Mouse (Mus musculus): ENCODE measurements around the gene Adcy7. TPM values are rescaled to one million over a fixed set of nuclear protein-coding genes. Genes with fewer than 3 reads are reported as not detected.

Adcy7 gene
- polyA plus RNA-seq, 1 experiment from 2014 or later: 2.5 TPM

DNA sequence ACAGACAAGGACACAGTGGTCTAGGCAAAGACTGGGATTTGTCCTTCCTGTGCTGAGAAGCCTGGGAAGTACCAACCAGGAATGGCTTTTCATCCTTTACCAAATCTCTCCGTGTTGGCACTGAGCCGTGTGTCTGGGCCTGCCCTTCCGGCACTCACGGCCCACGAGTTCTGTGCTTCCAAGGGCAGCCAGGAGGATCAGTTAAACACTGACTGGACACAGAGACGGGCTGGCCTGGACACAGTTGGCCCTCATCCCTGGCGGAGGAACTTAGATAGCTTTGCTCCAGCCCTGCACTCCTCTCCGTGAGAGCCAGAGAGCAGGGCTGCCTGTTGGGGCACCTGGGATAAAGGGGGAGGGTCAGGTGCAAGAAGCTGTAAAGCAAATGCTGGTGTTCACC is 40.8 kb downstream of the Adcy7 start:
- Histone ChIP-seq H3K9me3 (no peaks in the 10 kb centered on the region), H3K36me3 (replicated peaks) (no peaks in the 10 kb centered on the region), H3K9ac (no peak overlapping the region), H3K27ac (no peak overlapping the region), H3K4me2 (no peak overlapping the region), H3K4me3 (replicated peaks) (no peak overlapping the region), H3K27me3 (no peaks in the 10 kb centered on the region), H3K4me1 (peaks cover 2% of the 10 kb centered on the region)
- ATAC-seq (ENCODE audit: low FRiP score): no peak
- 82% methylated on average over 8 of the region's 8 CpGs for WGBS

DNA sequence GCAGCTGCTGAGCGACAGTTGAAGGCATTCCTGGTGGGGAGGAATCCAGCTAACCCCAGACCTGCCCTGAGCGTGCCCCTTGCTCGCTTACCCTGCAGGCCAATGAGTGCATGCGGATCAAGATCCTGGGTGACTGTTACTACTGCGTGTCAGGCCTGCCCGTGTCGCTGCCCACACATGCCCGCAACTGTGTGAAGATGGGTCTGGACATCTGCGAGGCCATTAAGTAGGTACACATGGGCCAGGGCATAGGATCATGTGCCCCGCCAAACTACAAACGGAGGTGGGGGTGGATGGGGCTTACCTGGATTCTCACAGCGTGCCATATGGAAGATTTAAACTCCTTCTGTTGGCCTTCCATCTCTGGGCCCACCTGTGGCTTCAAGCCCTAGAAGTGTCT is 41.8 kb downstream of the Adcy7 start:
- Histone ChIP-seq H3K27me3 (no peaks in the 10 kb centered on the region), H3K27ac (no peak overlapping the region), H3K9me3 (no peaks in the 10 kb centered on the region), H3K36me3 (replicated peaks) (no peaks in the 10 kb centered on the region), H3K4me2 (no peak overlapping the region), H3K4me1 (peaks cover 2% of the 10 kb centered on the region), H3K4me3 (replicated peaks) (no peak overlapping the region), H3K9ac (no peak overlapping the region)
- 91% methylated on average over 12 of the region's 12 CpGs for WGBS
- no peak for ATAC-seq (ENCODE audit: low FRiP score)

GRCm38 (mm10) chr8:88315302-88315701 is 43.1 kb downstream of the Adcy7 start:
- Histone ChIP-seq H3K4me3 (replicated peaks) (no peak overlapping the region), H3K9ac (no peak overlapping the region), H3K4me2 (no peak overlapping the region), H3K27ac (no peak overlapping the region), H3K36me3 (replicated peaks) (no peaks in the 10 kb centered on the region), H3K27me3 (no peaks in the 10 kb centered on the region), H3K9me3 (no peaks in the 10 kb centered on the region), H3K4me1 (peaks cover 2% of the 10 kb centered on the region)
- WGBS: 93% methylated on average over 8 of the region's 8 CpGs
- no peak for ATAC-seq (ENCODE audit: low FRiP score)

GRCm38 (mm10) chr8:88316139-88316931 is 44.1 kb downstream of the Adcy7 start:
- no peak overlapping the region for H3K27ac ChIP-seq
- no peak for ATAC-seq (ENCODE audit: low FRiP score)
- no peak overlapping the region for H3K9ac ChIP-seq
- H3K4me3 ChIP-seq (replicated peaks): no peak overlapping the region
- H3K4me2 ChIP-seq: no peak overlapping the region
- H3K27me3 ChIP-seq: no peaks in the 10 kb centered on the region
- 67% methylated on average over 8 of the region's 8 CpGs for WGBS
- H3K9me3 ChIP-seq: no peaks in the 10 kb centered on the region
- H3K36me3 ChIP-seq (replicated peaks): 0 out of 2 replicates have a peak, but pooled peaks cover 1% of the 10 kb centered on the region
- peaks cover 2% of the 10 kb centered on the region for H3K4me1 ChIP-seq

GRCm38 (mm10) chr8:88317341-88317740 is 45.1 kb downstream of the Adcy7 start:
- H3K36me3 ChIP-seq (replicated peaks): 0 out of 2 replicates have a peak, but pooled peaks cover 2% of the 10 kb centered on the region
- no peak for ATAC-seq (ENCODE audit: low FRiP score)
- WGBS: 84% methylated on average over 5 of the region's 5 CpGs
- H3K27ac ChIP-seq: no peak overlapping the region
- no peak overlapping the region for H3K4me2 ChIP-seq
- no peaks in the 10 kb centered on the region for H3K27me3 ChIP-seq
- H3K9ac ChIP-seq: no peak overlapping the region
- no peaks in the 10 kb centered on the region for H3K9me3 ChIP-seq
- peaks cover 2% of the 10 kb centered on the region for H3K4me1 ChIP-seq
- H3K4me3 ChIP-seq (replicated peaks): no peak overlapping the region

GRCm38 (mm10) chr8:88318151-88318550 is 45.9 kb downstream of the Adcy7 start:
- ATAC-seq (ENCODE audit: low FRiP score): no peak
- 0 out of 2 replicates have a peak, but pooled peaks cover 2% of the 10 kb centered on the region for H3K36me3 ChIP-seq (replicated peaks)
- no peak overlapping the region for H3K4me3 ChIP-seq (replicated peaks)
- no peaks in the 10 kb centered on the region for H3K27me3 ChIP-seq
- no peaks in the 10 kb centered on the region for H3K9me3 ChIP-seq
- H3K27ac ChIP-seq: no peak overlapping the region
- H3K4me1 ChIP-seq: peaks cover 2% of the 10 kb centered on the region
- no peak overlapping the region for H3K9ac ChIP-seq
- H3K4me2 ChIP-seq: no peak overlapping the region
- 96% methylated on average over 8 of the region's 8 CpGs for WGBS

DNA sequence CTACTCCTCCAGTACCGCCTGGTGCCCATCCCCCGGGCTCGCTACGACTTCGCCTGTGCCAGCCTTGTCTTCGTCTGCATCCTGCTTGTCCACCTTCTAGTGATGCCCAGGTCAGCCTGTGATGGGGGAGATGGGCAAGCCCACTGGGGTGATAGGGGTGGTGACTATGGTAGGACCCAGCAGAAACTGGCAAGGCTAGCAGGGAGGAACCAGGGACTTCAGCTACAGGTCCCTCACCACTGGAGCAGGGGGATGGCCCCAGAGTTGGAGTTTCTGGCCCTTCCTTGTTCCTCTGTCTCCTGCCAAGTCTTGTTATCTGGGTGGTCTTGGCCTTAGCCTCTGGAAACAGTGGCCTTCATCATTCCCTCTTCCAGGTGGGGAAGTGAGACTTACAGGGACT is 47.9 kb downstream of the Adcy7 start:
- Histone ChIP-seq H3K9ac (no peak overlapping the region), H3K4me1 (peaks cover 2% of the 10 kb centered on the region), H3K9me3 (no peaks in the 10 kb centered on the region), H3K27ac (no peak overlapping the region), H3K4me2 (no peak overlapping the region), H3K27me3 (no peaks in the 10 kb centered on the region), H3K4me3 (replicated peaks) (no peak overlapping the region), H3K36me3 (replicated peaks) (0 out of 2 replicates have a peak, but pooled peaks cover 9% of the 10 kb centered on the region)
- 94% methylated on average over 6 of the region's 6 CpGs for WGBS
- ATAC-seq (ENCODE audit: low FRiP score): no peak

DNA sequence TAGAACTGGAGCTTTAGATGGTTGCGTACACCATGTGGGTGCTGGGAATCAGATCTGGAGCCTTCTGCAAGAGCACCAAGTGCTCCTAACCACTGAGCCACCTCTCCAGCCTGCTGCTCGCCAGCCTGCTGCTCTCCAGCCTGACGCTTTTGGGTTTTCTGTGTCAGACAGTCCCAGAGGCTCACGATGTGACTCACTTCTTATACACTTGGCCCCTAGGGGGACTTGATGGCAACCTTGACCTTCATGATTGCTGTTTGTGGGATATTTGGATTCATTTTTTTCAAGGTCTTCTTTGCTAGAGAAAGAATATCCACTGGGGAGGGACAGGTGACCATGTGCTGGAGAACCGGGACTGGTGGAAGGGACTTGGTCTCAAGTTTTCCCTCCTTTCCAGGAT is 49.2 kb downstream of the Adcy7 start:
- Histone ChIP-seq H3K4me2 (no peak overlapping the region), H3K9ac (no peak overlapping the region), H3K9me3 (no peaks in the 10 kb centered on the region), H3K27ac (no peak overlapping the region), H3K27me3 (no peaks in the 10 kb centered on the region), H3K36me3 (replicated peaks) (peaks cover 21% of the 10 kb centered on the region), H3K4me1 (peaks cover 2% of the 10 kb centered on the region), H3K4me3 (replicated peaks) (no peak overlapping the region)
- no peak for ATAC-seq (ENCODE audit: low FRiP score)
- WGBS: 91% methylated on average over 5 of the region's 5 CpGs

DNA sequence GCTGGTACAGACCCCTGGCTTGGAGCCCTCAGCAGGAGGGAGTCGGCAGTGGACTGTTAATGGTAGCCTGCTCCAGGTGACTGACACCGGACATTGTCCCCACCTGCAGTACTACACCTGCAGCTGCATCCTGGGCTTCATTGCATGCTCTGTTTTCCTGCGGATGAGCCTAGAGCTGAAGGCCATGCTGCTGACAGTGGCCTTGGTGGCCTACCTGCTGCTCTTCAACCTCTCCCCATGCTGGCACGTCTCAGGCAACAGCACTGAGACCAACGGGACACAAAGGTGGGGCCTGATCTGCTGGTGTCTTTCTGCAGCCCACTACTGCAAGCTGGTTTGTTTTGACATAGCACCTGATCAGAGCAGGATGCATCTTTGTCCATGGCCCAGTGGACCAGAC is 51.3 kb downstream of the Adcy7 start:
- Histone ChIP-seq H3K27me3 (no peaks in the 10 kb centered on the region), H3K9ac (no peak overlapping the region), H3K27ac (no peak overlapping the region), H3K9me3 (no peaks in the 10 kb centered on the region), H3K36me3 (replicated peaks) (peaks cover 41% of the 10 kb centered on the region), H3K4me1 (no peaks in the 10 kb centered on the region), H3K4me2 (no peak overlapping the region), H3K4me3 (replicated peaks) (no peak overlapping the region)
- 90% methylated on average over 5 of the region's 5 CpGs for WGBS
- no peak for ATAC-seq (ENCODE audit: low FRiP score)

DNA sequence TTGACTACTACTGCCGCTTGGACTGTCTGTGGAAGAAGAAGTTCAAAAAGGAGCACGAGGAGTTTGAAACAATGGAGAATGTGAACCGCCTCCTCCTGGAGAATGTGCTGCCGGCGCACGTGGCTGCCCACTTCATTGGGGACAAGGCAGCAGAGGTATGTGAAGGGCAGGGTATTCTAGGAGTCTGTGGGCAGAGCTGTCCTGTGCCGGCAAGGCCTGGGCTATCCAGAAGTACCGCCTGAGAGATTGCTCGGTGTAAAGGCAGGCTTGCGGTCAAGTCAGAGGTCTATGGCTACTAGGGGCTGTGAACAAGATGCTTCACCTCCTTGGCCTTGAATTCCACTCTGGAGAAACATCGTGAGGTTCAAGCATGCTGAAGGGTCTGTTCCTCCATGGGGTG is 52.6 kb downstream of the Adcy7 start:
- WGBS: 95% methylated on average over 11 of the region's 11 CpGs
- no peaks in the 10 kb centered on the region for H3K4me1 ChIP-seq
- ATAC-seq (ENCODE audit: low FRiP score): no peak
- H3K4me3 ChIP-seq (replicated peaks): no peak overlapping the region
- H3K4me2 ChIP-seq: no peak overlapping the region
- H3K36me3 ChIP-seq (replicated peaks): peaks cover 53% of the 10 kb centered on the region
- no peak overlapping the region for H3K27ac ChIP-seq
- no peaks in the 10 kb centered on the region for H3K9me3 ChIP-seq
- no peak overlapping the region for H3K9ac ChIP-seq
- H3K27me3 ChIP-seq: no peaks in the 10 kb centered on the region

GRCm38 (mm10) chr8:88325251-88325650 is 53.0 kb downstream of the Adcy7 start:
- H3K9me3 ChIP-seq: no peaks in the 10 kb centered on the region
- H3K36me3 ChIP-seq (replicated peaks): peaks cover 58% of the 10 kb centered on the region
- H3K9ac ChIP-seq: no peak overlapping the region
- no peak overlapping the region for H3K4me2 ChIP-seq
- no peaks in the 10 kb centered on the region for H3K27me3 ChIP-seq
- WGBS: 68% methylated on average over 5 of the region's 5 CpGs
- H3K4me3 ChIP-seq (replicated peaks): no peak overlapping the region
- no peaks in the 10 kb centered on the region for H3K4me1 ChIP-seq
- no peak for ATAC-seq (ENCODE audit: low FRiP score)
- no peak overlapping the region for H3K27ac ChIP-seq

DNA sequence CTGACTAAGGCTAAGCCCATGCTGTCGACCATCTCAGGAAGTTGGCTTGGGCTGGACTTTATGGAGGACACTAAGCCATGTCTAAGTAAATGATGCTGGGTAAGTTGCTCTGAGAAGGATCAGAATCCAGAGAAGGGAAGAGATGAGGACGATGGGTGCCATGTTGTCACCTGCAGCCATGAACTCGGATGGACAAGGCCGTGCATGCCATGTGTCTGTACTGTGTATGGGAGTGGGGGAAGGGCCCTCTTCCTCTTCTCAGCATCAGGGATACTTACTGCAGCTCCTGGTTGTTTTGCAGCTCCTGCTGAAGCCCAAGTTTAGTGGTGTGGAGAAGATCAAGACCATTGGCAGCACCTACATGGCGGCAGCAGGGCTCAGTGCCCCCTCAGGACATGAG is 53.6 kb downstream of the Adcy7 start:
- Histone ChIP-seq H3K4me1 (no peaks in the 10 kb centered on the region), H3K9me3 (no peaks in the 10 kb centered on the region), H3K27me3 (no peaks in the 10 kb centered on the region), H3K9ac (no peak overlapping the region), H3K36me3 (replicated peaks) (peaks cover 61% of the 10 kb centered on the region), H3K27ac (no peak overlapping the region), H3K4me2 (no peak overlapping the region), H3K4me3 (replicated peaks) (no peak overlapping the region)
- no peak for ATAC-seq (ENCODE audit: low FRiP score)
- 93% methylated on average over 5 of the region's 5 CpGs for WGBS

- ATAC-seq (ENCODE audit: low FRiP score): no peak
- 96% methylated on average over 12 of the region's 12 CpGs for WGBS
- peaks cover 64% of the 10 kb centered on the region for H3K36me3 ChIP-seq (replicated peaks)
Observed at GRCm38 (mm10) chr8:88326328-88326727, 54.1 kb downstream of the Adcy7 start.

More at GRCm38 (mm10) chr8:88326328-88326727, 54.1 kb downstream of the Adcy7 start:
- Histone ChIP-seq H3K27ac (no peak overlapping the region), H3K4me1 (no peaks in the 10 kb centered on the region), H3K4me3 (replicated peaks) (no peak overlapping the region), H3K9ac (no peak overlapping the region), H3K27me3 (no peaks in the 10 kb centered on the region), H3K9me3 (no peaks in the 10 kb centered on the region), H3K4me2 (no peak overlapping the region)
